27 mouse cellular contexts compared by ENCODE assay signal in the genomic region with DNA sequence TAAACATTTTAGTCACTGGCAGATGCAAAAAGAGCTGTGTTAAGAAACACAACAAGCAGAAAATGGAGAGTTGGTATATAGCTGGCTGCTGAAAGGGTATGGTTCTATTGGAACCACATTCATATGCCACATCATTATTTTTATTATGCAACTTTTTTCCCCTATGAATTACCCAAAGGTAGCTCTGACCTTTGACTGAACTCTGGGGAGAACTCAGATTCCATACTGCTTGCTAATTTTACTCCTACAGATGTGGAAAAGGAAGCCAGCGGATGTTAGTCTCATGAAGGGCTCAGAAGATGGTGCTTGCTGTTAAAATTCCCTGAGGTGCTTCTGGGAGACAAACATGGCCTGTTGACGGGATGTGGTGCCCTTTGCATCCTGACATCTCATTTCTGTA.
DNase-seq lines count a peak whose midpoint lies in the region; ATAC-seq and TF ChIP-seq lines count a peak whose summit lies in the region.
"Had no signal": no experiment of that assay in that cellular context is flagged by ENCODE, and none has a peak within 500 bp of the region (broad histone marks: within the 10 kb centered on the region; RNA-seq: fewer than 3 reads in every experiment).

No protein-coding gene starts in this region.

- no peak overlapping the region for H3K4me3 ChIP-seq in heart, adult 2 months
- no peak overlapping the region for H3K4me3 ChIP-seq in C2C12 (ENCODE audit: insufficient read depth, poor library complexity, severe bottlenecking)
- H3K4me3 ChIP-seq: embryonic facial prominence, embryonic 13.5 days; forebrain, embryonic 15.5 days; heart, embryonic 12.5 days; heart, embryonic 15.5 days; hindbrain, embryonic 10.5 days; hindbrain, embryonic 13.5 days; intestine, embryonic 15.5 days had no signal

- no peak for TF ChIP-seq POLR2A in heart, adult 2 months (IDR thresholded peaks at IDR 0.05; ENCODE audit: insufficient read depth, low read depth, low read length)

- no peaks in the 10 kb centered on the region for H3K27me3 ChIP-seq in heart, adult 2 months (ENCODE audit: control insufficient read depth, insufficient read depth, low read length)
- H3K27me3 ChIP-seq in C2C12 (ENCODE audit: control insufficient read depth, insufficient read depth, insufficient read length): no peaks in the 10 kb centered on the region
- H3K27me3 ChIP-seq: CH12.LX; embryonic facial prominence, embryonic 13.5 days; forebrain, embryonic 15.5 days; heart, embryonic 12.5 days; heart, embryonic 15.5 days; hindbrain, embryonic 13.5 days; intestine, embryonic 15.5 days had no signal

- ATAC-seq in frontal cortex, adult (ENCODE audit: low TSS enrichment): no peak
- ATAC-seq: forebrain, embryonic 15.5 days; hindbrain, embryonic 16.5 days; intestine, embryonic 15.5 days had no signal

- H3K4me1 ChIP-seq in heart, adult 2 months (ENCODE audit: control insufficient read depth, insufficient read depth, low read length): no peaks in the 10 kb centered on the region
- H3K4me1 ChIP-seq: embryonic facial prominence, embryonic 13.5 days; heart, embryonic 12.5 days; heart, embryonic 15.5 days; hindbrain, embryonic 10.5 days; hindbrain, embryonic 13.5 days; intestine, embryonic 15.5 days had no signal

- no peak overlapping the region for H3ac ChIP-seq in C2C12 (ENCODE audit: control insufficient read depth, insufficient read length, low read depth)

- TF ChIP-seq EP300 in heart, adult 2 months (IDR thresholded peaks at IDR 0.05; ENCODE audit: insufficient read depth, low read depth, low read length): no peak

- no peak for TF ChIP-seq CTCF in heart, adult 2 months (IDR thresholded peaks at IDR 0.05)
- no peak for TF ChIP-seq CTCF in C2C12 (IDR thresholded peaks at IDR 0.05; ENCODE audit: control insufficient read depth, insufficient read depth, insufficient read length)

- no peaks in the 10 kb centered on the region for H3K79me3 ChIP-seq in C2C12 (ENCODE audit: low read depth)

- H3K36me3 ChIP-seq in heart, adult 2 months (ENCODE audit: control insufficient read depth, insufficient read depth, low read length): no peaks in the 10 kb centered on the region
- H3K36me3 ChIP-seq in C2C12 (ENCODE audit: control insufficient read depth, insufficient read depth): no peaks in the 10 kb centered on the region
- H3K36me3 ChIP-seq: embryonic facial prominence, embryonic 13.5 days; forebrain, embryonic 15.5 days; G1E; heart, embryonic 12.5 days; heart, embryonic 15.5 days; hindbrain, embryonic 10.5 days; hindbrain, embryonic 13.5 days; intestine, embryonic 15.5 days had no signal

- intact Hi-C loops in heart, adult 2 months (cut with DNase I): no loop called here

- no peak overlapping the region for H3K9ac ChIP-seq in heart, adult 2 months (ENCODE audit: low read depth, low read length)
- H3K9ac ChIP-seq: embryonic facial prominence, embryonic 13.5 days; forebrain, embryonic 15.5 days; heart, embryonic 12.5 days; heart, embryonic 15.5 days; hindbrain, embryonic 13.5 days; intestine, embryonic 15.5 days had no signal

- peak; percentile 43 for DNase-seq in heart, adult 11 months
- no peak for DNase-seq in heart, adult 2 months
- peak; percentile 0 for DNase-seq in 3134 (ENCODE audit: extremely low read depth, insufficient read length, low spot score)
- no peak for DNase-seq in urinary bladder, postnatal 10 days (ENCODE audit: low spot score)
- DNase-seq: adrenal gland, adult 2 months; adrenal gland, postnatal 14 days; cerebellum, adult 11 months; cerebellum, adult 2 months; cerebellum, adult 9-11 months; cerebellum, postnatal 25 days; gastrocnemius, postnatal 10 days; gastrocnemius, postnatal 36 days; heart, postnatal 10 days; heart, postnatal 36 days; kidney, adult 11 months had no signal

- H3K79me2 ChIP-seq in heart, adult 2 months (replicated peaks; ENCODE audit: control insufficient read depth, insufficient read depth, low read length): no peaks in the 10 kb centered on the region
- H3K79me2 ChIP-seq in C2C12 (ENCODE audit: control insufficient read depth, insufficient read depth): no peaks in the 10 kb centered on the region

- H3K27ac ChIP-seq in heart, adult 2 months: no peak overlapping the region
- H3K27ac ChIP-seq: embryonic facial prominence, embryonic 13.5 days; forebrain, embryonic 15.5 days; heart, embryonic 15.5 days; hindbrain, embryonic 10.5 days; hindbrain, embryonic 13.5 days; intestine, embryonic 15.5 days had no signal

- WGBS in heart, adult 2 months: 42% methylated on average over 2 of the region's 2 CpGs

TF ChIP-seq in C2C12, 6 proteins besides CTCF, POLR2A, EP300 and RAD21:
- TF ChIP-seq MYOD1 (IDR thresholded peaks at IDR 0.05; ENCODE audit: control insufficient read depth, insufficient read length, low read depth): no peak
- TF ChIP-seq MYOG (IDR thresholded peaks at IDR 0.05; ENCODE audit: control insufficient read depth, extremely low read depth, insufficient read length): no peak
- TF ChIP-seq CEBPB (IDR thresholded peaks at IDR 0.05; ENCODE audit: low read depth): peak; percentile 57
- no peak for TF ChIP-seq MAX (IDR thresholded peaks at IDR 0.05)

Comparison
In these comparisons a context has a peak if more than half of its experiments do, and no peak if none do; other contexts are left out.
1. DNase-seq: peak in heart, adult 11 months (single experiment) and 3134 (single experiment); none in heart, adult 2 months (0 of 2) and urinary bladder, postnatal 10 days (single experiment).